ENCODE assay signal across 25 mouse cellular contexts in genomic region chr14:87367169-87367568, GRCm38 (mm10). TPM values are rescaled to one million over a fixed set of nuclear protein-coding genes. Genes with fewer than 3 reads are reported as not detected.
DNase-seq lines count a peak whose midpoint lies in the region; ATAC-seq and TF ChIP-seq lines count a peak whose summit lies in the region.
"Had no signal": no experiment of that assay in that cellular context is flagged by ENCODE, and none has a peak within 500 bp of the region (broad histone marks: within the 10 kb centered on the region; RNA-seq: fewer than 3 reads in every experiment).

No protein-coding gene starts in this region.

- DNase-seq in liver (no peak), MN1 (ENCODE audit: low spot score) (no peak)
- DNase-seq in lung, postnatal 10 days: peak; percentile 43
- peak; percentile 53 for DNase-seq in lung, postnatal 36 days
- DNase-seq in gastrocnemius, adult 2 months: no peak
- no peak for DNase-seq in embryo, embryonic 10 days (ENCODE audit: low spot score)
- DNase-seq: adrenal gland, adult 8-10 months; adrenal gland, postnatal 25 days; cerebellum, adult 11-12 months; cerebellum, adult 8-10 months; cerebellum, postnatal 10 days; cerebellum, postnatal 36 days; gastrocnemius, postnatal 14 days; heart, adult 18-20 months; heart, postnatal 14 days; heart, postnatal 4 days had no signal

- intact Hi-C loops in gastrocnemius, adult 2 months (cut with DNase I): no loop called here

- H3K9me3 ChIP-seq in liver, embryonic 16.5 days (replicated peaks; ENCODE audit: control insufficient read depth, low read length): no peaks in the 10 kb centered on the region
- H3K9me3 ChIP-seq in lung, embryonic 16.5 days (ENCODE audit: control insufficient read depth, low read length): no peaks in the 10 kb centered on the region
- H3K9me3 ChIP-seq: forebrain, embryonic 10.5 days; forebrain, embryonic 13.5 days; heart, embryonic 13.5 days had no signal

- ATAC-seq in liver, embryonic 16.5 days (ENCODE audit: low read depth): peak; percentile 19; the same call in 1 of the 2 replicates
- ATAC-seq in lung, embryonic 16.5 days (ENCODE audit: low read depth): peak; percentile 76
- ATAC-seq: activated CD4-positive, CD25-positive, alpha-beta regulatory T cell, adult 4 months; CD4-positive, CD25-positive, alpha-beta regulatory T cell, adult 4 months; forebrain, embryonic 13.5 days; forebrain, embryonic 16.5 days had no signal

- no peaks in the 10 kb centered on the region for H3K27me3 ChIP-seq in liver, embryonic 16.5 days (ENCODE audit: control insufficient read depth, insufficient read depth, low read depth, low read length)
- H3K27me3 ChIP-seq in lung, embryonic 16.5 days (ENCODE audit: control insufficient read depth, insufficient read depth, low read depth, low read length): no peaks in the 10 kb centered on the region
- H3K27me3 ChIP-seq: forebrain, embryonic 13.5 days; heart, embryonic 13.5 days had no signal

- H3K9ac ChIP-seq in liver, embryonic 16.5 days (ENCODE audit: low read depth, low read length): no peak overlapping the region
- no peak overlapping the region for H3K9ac ChIP-seq in lung, embryonic 16.5 days (ENCODE audit: low read length)
- H3K9ac ChIP-seq: forebrain, embryonic 13.5 days; heart, embryonic 13.5 days; hindbrain, embryonic 14.5 days had no signal

- H3K27ac ChIP-seq in liver, embryonic 16.5 days (ENCODE audit: low read length): no peak overlapping the region
- peak overlapping the region; percentile 40 for H3K27ac ChIP-seq in lung, embryonic 16.5 days (ENCODE audit: low read length)
- H3K27ac ChIP-seq in gastrocnemius, adult 2 months: no peak overlapping the region
- H3K27ac ChIP-seq: forebrain, embryonic 10.5 days; forebrain, embryonic 13.5 days; heart, embryonic 13.5 days; hindbrain, embryonic 14.5 days had no signal

- H3K4me1 ChIP-seq in liver, embryonic 16.5 days (ENCODE audit: control insufficient read depth, low read depth, low read length): no peaks in the 10 kb centered on the region
- H3K4me1 ChIP-seq in lung, embryonic 16.5 days (replicated peaks; ENCODE audit: control insufficient read depth, insufficient read depth, low read length): no peaks in the 10 kb centered on the region
- H3K4me1 ChIP-seq: forebrain, embryonic 10.5 days; forebrain, embryonic 13.5 days; heart, embryonic 13.5 days had no signal

- TF ChIP-seq CTCF in gastrocnemius, adult 2 months (IDR thresholded peaks at IDR 0.05): no peak

- H3K36me3 ChIP-seq in liver, embryonic 16.5 days (ENCODE audit: control insufficient read depth, insufficient read depth): no peaks in the 10 kb centered on the region
- no peaks in the 10 kb centered on the region for H3K36me3 ChIP-seq in lung, embryonic 16.5 days (ENCODE audit: control insufficient read depth, insufficient read depth, low read length)
- H3K36me3 ChIP-seq: forebrain, embryonic 10.5 days; heart, embryonic 13.5 days had no signal

- H3K4me2 ChIP-seq in liver, embryonic 16.5 days (ENCODE audit: low read depth, low read length): no peak overlapping the region
- H3K4me2 ChIP-seq in lung, embryonic 16.5 days (ENCODE audit: low read depth, low read length): no peak overlapping the region
- H3K4me2 ChIP-seq: forebrain, embryonic 13.5 days; heart, embryonic 13.5 days; hindbrain, embryonic 14.5 days had no signal

- no peak overlapping the region for H3K4me3 ChIP-seq in liver, embryonic 16.5 days (ENCODE audit: low read depth, low read length)
- no peak overlapping the region for H3K4me3 ChIP-seq in lung, embryonic 16.5 days (ENCODE audit: low read length)
- H3K4me3 ChIP-seq in gastrocnemius, adult 2 months: no peak overlapping the region
- H3K4me3 ChIP-seq: forebrain, embryonic 10.5 days; forebrain, embryonic 13.5 days; heart, embryonic 13.5 days had no signal

- WGBS in liver, embryonic 16.5 days (ENCODE audit: insufficient replicate concordance): 19% methylated on average over 3 of the region's 3 CpGs
- 33% methylated on average over 3 of the region's 3 CpGs for WGBS in lung, embryonic 16.5 days

RNA-seq across cellular contexts. Expression of gene Tdrd3, which starts 49.3 kb away (rescaled TPM):
- 7.0 and 7.1 TPM in 2 replicates for polyA plus RNA-seq in liver, embryonic 16.5 days (2015; fragmentation: Nextera tagmentation; extraction: Ambion mirVana)
- 24.1 and 24.5 TPM in 2 replicates for polyA plus RNA-seq in lung, embryonic 16.5 days (2015; fragmentation: Nextera tagmentation; extraction: Ambion mirVana)
- total RNA-seq in gastrocnemius, adult 2 months (2021): 10 to 100 TPM; 23.5 to 24.2 TPM

Comparison
In these comparisons a context has a peak if more than half of its experiments do, and no peak if none do; other contexts are left out.
1. DNase-seq: peak in lung, postnatal 10 days (single experiment) and lung, postnatal 36 days (single experiment); none in liver (single experiment), gastrocnemius, adult 2 months (single experiment), MN1 (single experiment) and embryo, embryonic 10 days (single experiment).